Mouse (Mus musculus) ES-E14 (cell line): ENCODE results near the gene Gm13199.

Experiments
- CHD2 ChIP-seq: IDR thresholded peaks from 2 replicates; pipeline ENCODE4 v1.6.1; 2014; ENCODE audit warnings: mild to moderate bottlenecking, low read depth, low read length, inconsistent platforms
- HCFC1 ChIP-seq: IDR thresholded peaks from 2 replicates; pipeline ENCODE4 v1.6.1; 2012; ENCODE audit warnings: low read length, inconsistent platforms, borderline replicate concordance; ENCODE audit not compliant: insufficient read depth
- MAFK ChIP-seq: IDR thresholded peaks from 2 replicates; pipeline ENCODE4 v1.6.1; 2014; ENCODE audit warnings: mild to moderate bottlenecking, low read depth, low read length, inconsistent platforms; ENCODE audit not compliant: insufficient read depth
- ZC3H11A ChIP-seq: IDR thresholded peaks from 2 replicates; pipeline ENCODE4 v1.6.1; 2012; ENCODE audit warnings: low read depth, mild to moderate bottlenecking, inconsistent platforms, low read length, borderline replicate concordance
- ZNF384 ChIP-seq: IDR thresholded peaks from 2 replicates; pipeline ENCODE4 v1.6.1; 2012; ENCODE audit warnings: low read depth, low read length, inconsistent platforms

- no peak for TF ChIP-seq CHD2
- no peak for TF ChIP-seq MAFK
- no peak for TF ChIP-seq HCFC1
- no peak for TF ChIP-seq ZC3H11A
- TF ChIP-seq ZNF384, result no peak
Measured at GRCm38 (mm10) chr2:5825265-5825913, 37.3 kb downstream of the Gm13199 start.
